Mouse (Mus musculus): ENCODE measurements around the gene Cda.

- no peak for TF ChIP-seq CTCF (IDR thresholded peaks at IDR 0.05; ENCODE audit: borderline replicate concordance, insufficient read depth, low read length)
- no peak for TF ChIP-seq POLR2A (IDR thresholded peaks at IDR 0.05; ENCODE audit: low read depth, low read length)
Observed at GRCm38 (mm10) chr4:138322692-138323091, 45.1 kb downstream of the Cda start.
